In the genomic region with DNA sequence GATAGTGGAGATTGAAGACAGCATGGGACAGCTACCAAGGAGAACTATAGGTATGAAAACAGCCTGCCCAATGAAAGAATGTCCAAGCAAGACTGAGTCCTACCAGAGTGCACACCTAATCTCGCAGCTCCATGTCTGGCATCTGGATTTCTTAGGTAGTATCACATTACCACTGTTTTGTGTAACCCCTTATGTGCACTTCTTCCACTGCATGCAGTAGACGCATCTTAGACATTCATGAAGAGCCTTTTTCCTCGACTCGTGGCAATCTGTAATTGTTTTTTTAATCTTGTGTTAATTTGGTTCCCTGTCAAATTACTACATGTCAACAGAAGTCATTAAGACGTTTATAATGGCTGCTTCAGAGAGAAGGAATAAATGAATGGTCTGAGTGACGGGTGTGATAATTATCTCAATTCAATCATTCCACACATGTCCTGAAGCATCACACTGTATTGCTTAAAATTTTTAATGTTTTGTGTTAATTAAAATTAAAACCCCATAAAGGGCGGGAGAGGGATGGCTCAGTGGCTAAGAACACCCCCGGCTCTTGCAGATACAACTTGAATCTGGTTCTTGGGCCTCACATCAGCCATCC, we compare ENCODE assay signal across 23 mouse cellular contexts.
A peak's percentile ranks its signal among the peaks of the same experiment; 100 is the strongest.
DNase-seq lines count a peak whose midpoint lies in the region; ATAC-seq and TF ChIP-seq lines count a peak whose summit lies in the region.
"Had no signal": no experiment of that assay in that cellular context is flagged by ENCODE, and none has a peak within 500 bp of the region (broad histone marks: within the 10 kb centered on the region; RNA-seq: fewer than 3 reads in every experiment).

No protein-coding gene starts in this region.

- H3K27ac ChIP-seq in forebrain, embryonic 13.5 days = no peak overlapping the region
- no peak overlapping the region for H3K27ac ChIP-seq in forebrain, embryonic 11.5 days (ENCODE audit: low read depth, low read length)
- H3K27ac ChIP-seq in kidney, postnatal 0 days = no peak overlapping the region
- no peak overlapping the region for H3K27ac ChIP-seq in kidney, embryonic 14.5 days (ENCODE audit: low read depth, low read length)
- no peak overlapping the region for H3K27ac ChIP-seq in forebrain, postnatal 0 days (ENCODE audit: low read depth, low read length)
- H3K27ac ChIP-seq: embryonic facial prominence, embryonic 12.5 days; embryonic facial prominence, embryonic 15.5 days; gastrocnemius, adult 2 months; hindbrain, embryonic 13.5 days; intestine, embryonic 15.5 days had no signal

- H3K36me3 ChIP-seq in forebrain, embryonic 13.5 days (ENCODE audit: poor library complexity, severe bottlenecking) = no peaks in the 10 kb centered on the region
- no peaks in the 10 kb centered on the region for H3K36me3 ChIP-seq in forebrain, embryonic 11.5 days (ENCODE audit: control insufficient read depth, insufficient read depth, low read length)
- H3K36me3 ChIP-seq in kidney, postnatal 0 days (ENCODE audit: insufficient read depth, low read length) = no peaks in the 10 kb centered on the region
- H3K36me3 ChIP-seq in kidney, embryonic 14.5 days (ENCODE audit: control insufficient read depth, insufficient read depth, low read length) = no peaks in the 10 kb centered on the region
- no peaks in the 10 kb centered on the region for H3K36me3 ChIP-seq in forebrain, postnatal 0 days (ENCODE audit: insufficient read depth)
- H3K36me3 ChIP-seq: embryonic facial prominence, embryonic 12.5 days; embryonic facial prominence, embryonic 15.5 days; hindbrain, embryonic 13.5 days; intestine, embryonic 15.5 days had no signal

- no peak overlapping the region for H3K4me3 ChIP-seq in forebrain, embryonic 13.5 days
- H3K4me3 ChIP-seq in forebrain, embryonic 11.5 days (ENCODE audit: low read depth, low read length) = no peak overlapping the region
- H3K4me3 ChIP-seq in kidney, postnatal 0 days (replicated peaks; ENCODE audit: low read depth, low read length) = no peak overlapping the region
- H3K4me3 ChIP-seq in kidney, embryonic 14.5 days (ENCODE audit: low read length) = no peak overlapping the region
- H3K4me3 ChIP-seq in forebrain, postnatal 0 days (ENCODE audit: low read depth, low read length) = no peak overlapping the region
- H3K4me3 ChIP-seq: embryonic facial prominence, embryonic 12.5 days; embryonic facial prominence, embryonic 15.5 days; gastrocnemius, adult 2 months; hindbrain, embryonic 13.5 days; intestine, embryonic 15.5 days had no signal

- no peaks in the 10 kb centered on the region for H3K27me3 ChIP-seq in forebrain, embryonic 13.5 days
- H3K27me3 ChIP-seq in forebrain, embryonic 11.5 days (ENCODE audit: control insufficient read depth, insufficient read depth, low read length) = no peaks in the 10 kb centered on the region
- no peaks in the 10 kb centered on the region for H3K27me3 ChIP-seq in kidney, postnatal 0 days (ENCODE audit: insufficient read depth, low read length)
- H3K27me3 ChIP-seq in kidney, embryonic 14.5 days (ENCODE audit: control insufficient read depth, insufficient read depth, low read length) = no peaks in the 10 kb centered on the region
- H3K27me3 ChIP-seq in forebrain, postnatal 0 days (ENCODE audit: insufficient read depth, low read length) = no peaks in the 10 kb centered on the region
- H3K27me3 ChIP-seq: embryonic facial prominence, embryonic 12.5 days; embryonic facial prominence, embryonic 15.5 days; hindbrain, embryonic 13.5 days; intestine, embryonic 15.5 days; Patski had no signal

- no peaks in the 10 kb centered on the region for H3K4me1 ChIP-seq in forebrain, embryonic 13.5 days
- H3K4me1 ChIP-seq in forebrain, embryonic 11.5 days (replicated peaks; ENCODE audit: control insufficient read depth, insufficient read depth, low read length) = no peaks in the 10 kb centered on the region
- no peaks in the 10 kb centered on the region for H3K4me1 ChIP-seq in kidney, postnatal 0 days (replicated peaks; ENCODE audit: insufficient read depth, low read length)
- H3K4me1 ChIP-seq in kidney, embryonic 14.5 days (ENCODE audit: control insufficient read depth, insufficient read depth, low read length) = no peaks in the 10 kb centered on the region
- no peaks in the 10 kb centered on the region; the same call in 1 of the 2 replicates for H3K4me1 ChIP-seq in forebrain, postnatal 0 days (ENCODE audit: insufficient read depth)
- H3K4me1 ChIP-seq: intestine, embryonic 15.5 days had no signal

- H3K9me3 ChIP-seq in forebrain, embryonic 13.5 days (replicated peaks) = no peaks in the 10 kb centered on the region
- no peaks in the 10 kb centered on the region for H3K9me3 ChIP-seq in forebrain, embryonic 11.5 days (ENCODE audit: control insufficient read depth, low read length)
- H3K9me3 ChIP-seq in kidney, postnatal 0 days (replicated peaks; ENCODE audit: low read length) = no peaks in the 10 kb centered on the region
- no peaks in the 10 kb centered on the region for H3K9me3 ChIP-seq in kidney, embryonic 14.5 days (ENCODE audit: control insufficient read depth, low read length)
- H3K9me3 ChIP-seq in forebrain, postnatal 0 days (ENCODE audit: low read length) = no peaks in the 10 kb centered on the region
- H3K9me3 ChIP-seq: embryonic facial prominence, embryonic 12.5 days; embryonic facial prominence, embryonic 15.5 days; hindbrain, embryonic 13.5 days; intestine, embryonic 15.5 days had no signal

- no peak for DNase-seq in forebrain, embryonic 11.5 days (ENCODE audit: low spot score)
- DNase-seq in kidney, postnatal 0 days (ENCODE audit: low spot score) = peak; percentile 23
- peak; percentile 72 for DNase-seq in Muller cell, postnatal 12 days (ENCODE audit: inconsistent ontology term)
- peak; percentile 16 for DNase-seq in forebrain, postnatal 0 days
- no peak for DNase-seq in thymus, postnatal 0 days (ENCODE audit: low spot score)
- DNase-seq: adrenal gland, postnatal 10 days; adrenal gland, postnatal 36 days; cerebellum, adult 11 months; cerebellum, adult 2 months; cerebellum, adult 9-11 months; cerebellum, postnatal 25 days; gastrocnemius, adult 2 months; gastrocnemius, postnatal 14 days; heart, adult 11 months had no signal

- 45% methylated on average over 8 of the region's 8 CpGs for WGBS in forebrain, embryonic 13.5 days
- 65% methylated on average over 8 of the region's 8 CpGs for WGBS in forebrain, embryonic 11.5 days
- 58% methylated on average over 8 of the region's 8 CpGs for WGBS in kidney, postnatal 0 days
- WGBS in kidney, embryonic 14.5 days = 71% methylated on average over 8 of the region's 8 CpGs
- WGBS in forebrain, postnatal 0 days = 32% methylated on average over 8 of the region's 8 CpGs

- no peak for TF ChIP-seq CTCF in kidney, postnatal 0 days (IDR thresholded peaks at IDR 0.05; ENCODE audit: low read depth)
- no peak for TF ChIP-seq CTCF in forebrain, postnatal 0 days (IDR thresholded peaks at IDR 0.05; ENCODE audit: low read depth)

- peak; percentile 75 for ATAC-seq in forebrain, embryonic 13.5 days
- ATAC-seq in forebrain, embryonic 11.5 days (replicated peaks; ENCODE audit: low FRiP score) = no peak
- ATAC-seq in kidney, postnatal 0 days (replicated peaks; ENCODE audit: low FRiP score, low read depth) = no peak
- ATAC-seq in kidney, embryonic 14.5 days (ENCODE audit: low FRiP score, low TSS enrichment) = no peak
- ATAC-seq in forebrain, postnatal 0 days = peak; percentile 84
- ATAC-seq: hindbrain, embryonic 16.5 days; intestine, embryonic 15.5 days; Patski had no signal

- H3K4me2 ChIP-seq in forebrain, embryonic 13.5 days = no peak overlapping the region
- H3K4me2 ChIP-seq in forebrain, embryonic 11.5 days (ENCODE audit: low read depth, low read length, severe bottlenecking) = no peak overlapping the region
- no peak overlapping the region for H3K4me2 ChIP-seq in kidney, postnatal 0 days (ENCODE audit: low read length)
- no peak overlapping the region for H3K4me2 ChIP-seq in kidney, embryonic 14.5 days (replicated peaks; ENCODE audit: low read depth, low read length)
- H3K4me2 ChIP-seq in forebrain, postnatal 0 days (ENCODE audit: low read depth) = no peak overlapping the region
- H3K4me2 ChIP-seq: embryonic facial prominence, embryonic 12.5 days; embryonic facial prominence, embryonic 15.5 days; heart, embryonic 11.5 days; hindbrain, embryonic 13.5 days; intestine, embryonic 15.5 days had no signal

- no peak overlapping the region for H3K9ac ChIP-seq in forebrain, embryonic 13.5 days
- no peak overlapping the region for H3K9ac ChIP-seq in forebrain, embryonic 11.5 days (ENCODE audit: low read length)
- no peak overlapping the region for H3K9ac ChIP-seq in kidney, postnatal 0 days (ENCODE audit: low read depth, low read length)
- H3K9ac ChIP-seq in kidney, embryonic 14.5 days (ENCODE audit: low read depth, low read length) = no peak overlapping the region
- H3K9ac ChIP-seq in forebrain, postnatal 0 days = no peak overlapping the region
- H3K9ac ChIP-seq: embryonic facial prominence, embryonic 12.5 days; embryonic facial prominence, embryonic 15.5 days; hindbrain, embryonic 13.5 days; intestine, embryonic 15.5 days had no signal

Comparison
In these comparisons a context has a peak if more than half of its experiments do, and no peak if none do; other contexts are left out.
1. ATAC-seq: peak in forebrain, embryonic 13.5 days (single experiment) and forebrain, postnatal 0 days (single experiment); none in forebrain, embryonic 11.5 days (single experiment), kidney, postnatal 0 days (single experiment) and kidney, embryonic 14.5 days (single experiment).
2. DNase-seq: peak in kidney, postnatal 0 days (single experiment), Muller cell, postnatal 12 days (single experiment) and forebrain, postnatal 0 days (single experiment); none in forebrain, embryonic 11.5 days (single experiment) and thymus, postnatal 0 days (single experiment).